Mouse (Mus musculus) kidney, adult 2 months (tissue): ENCODE measurements at regions not wholly inside any gene's neighbourhood (a gene's known extent, or its start where the extent isn't known, plus 50 kb on each side); places are given as distances from the start of the nearest gene placed in this dataset.

Experiments
- DNase-seq: peaks from one replicate; pipeline ENCODE4 v3.0.0; 2021
- H3K27ac ChIP-seq: fragments of 200-500 bp; 2 replicates; pipeline ENCODE4 v1.5.1; 2012; ENCODE audit warnings: low read depth, low read length, control low read depth, inconsistent platforms; ENCODE audit not compliant: insufficient read depth
- H3K27me3 ChIP-seq: fragments of 200-500 bp; replicated peaks from 2 replicates; pipeline ENCODE4 v1.6.1; 2012; ENCODE audit warnings: mild to moderate bottlenecking, moderate library complexity, low read length, inconsistent platforms; ENCODE audit not compliant: control insufficient read depth, insufficient read depth
- H3K36me3 ChIP-seq: fragments of 200-500 bp; 2 replicates; pipeline ENCODE4 v1.6.1; 2012; ENCODE audit warnings: mild to moderate bottlenecking, moderate library complexity, low read length, inconsistent platforms; ENCODE audit not compliant: control insufficient read depth, insufficient read depth
- H3K4me1 ChIP-seq: fragments of 200-500 bp; 2 replicates; pipeline ENCODE4 v1.6.1; 2011; ENCODE audit warnings: low read length; ENCODE audit not compliant: control insufficient read depth, insufficient read depth
- H3K4me3 ChIP-seq: fragments of 200-500 bp; 2 replicates; pipeline ENCODE4 v1.5.1; 2011; ENCODE audit warnings: mild to moderate bottlenecking, low read depth, low read length, control low read depth; ENCODE audit not compliant: insufficient read depth
- CTCF ChIP-seq: fragments of 200-500 bp; conservative IDR thresholded peaks from 2 replicates; pipeline ENCODE4 v1.5.1; 2011; ENCODE audit warnings: low read depth, mild to moderate bottlenecking, control low read depth, low read length, moderate library complexity, mixed read lengths; ENCODE audit not compliant: insufficient read depth, insufficient read length
- POLR2A ChIP-seq: fragments of 200-500 bp; IDR thresholded peaks from one replicate; pipeline ENCODE4 v1.6.1; 2011; ENCODE audit warnings: low read depth, low read length, control low read depth
- WGBS: fragments of 180-500 bp; shearing (Covaris S2); methylation state at CpG from one replicate; pipeline ENCODE4 v1.1.7; 2018; 5-methylcytosine and 5-hydroxymethylcytosine counted together

GRCm38 (mm10) chr8:100942680-100943427 lies 1526.6 kb upstream of the Cdh8 start:
- DNase-seq = no peak
- no peaks in the 10 kb centered on the region for H3K36me3 ChIP-seq
- H3K4me3 ChIP-seq = no peak overlapping the region
- H3K4me1 ChIP-seq = no peaks in the 10 kb centered on the region
- TF ChIP-seq POLR2A = no peak
- no peak for TF ChIP-seq CTCF
- no peaks in the 10 kb centered on the region for H3K27me3 ChIP-seq
- no peak overlapping the region for H3K27ac ChIP-seq
- 65% methylated on average over 6 of the region's 6 CpGs for WGBS

GRCm38 (mm10) chr8:100939533-100939932 lies 1523.3 kb upstream of the Cdh8 start:
- TF ChIP-seq CTCF (no peak), POLR2A (no peak)
- H3K36me3 ChIP-seq = no peaks in the 10 kb centered on the region
- 45% methylated on average over 4 of the region's 4 CpGs for WGBS
- no peak overlapping the region for H3K4me3 ChIP-seq
- no peak for DNase-seq
- H3K27ac ChIP-seq = no peak overlapping the region
- H3K4me1 ChIP-seq = no peaks in the 10 kb centered on the region
- H3K27me3 ChIP-seq = no peaks in the 10 kb centered on the region

DNA sequence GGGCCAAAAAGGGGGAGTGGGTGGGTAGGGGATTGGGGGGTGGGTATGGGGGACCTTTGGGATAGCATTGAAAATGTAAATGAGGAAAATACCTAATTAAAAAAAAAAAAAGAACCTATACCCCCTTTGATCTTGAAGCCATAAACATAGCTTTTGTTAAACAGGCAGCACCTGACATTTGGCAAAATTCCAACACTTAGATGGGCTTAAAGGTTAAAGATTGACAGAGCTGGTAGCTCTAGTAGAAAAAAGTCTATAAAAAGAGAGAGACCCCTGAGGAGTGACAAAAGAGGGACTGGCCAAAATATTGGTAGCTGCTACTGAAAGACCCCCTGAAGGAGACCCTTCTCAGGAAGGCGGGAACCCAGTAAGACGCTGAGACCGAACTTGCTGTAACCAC lies 1474.0 kb upstream of the Cdh8 start:
- Histone ChIP-seq H3K27ac (no peak overlapping the region), H3K4me1 (no peaks in the 10 kb centered on the region), H3K36me3 (no peaks in the 10 kb centered on the region), H3K27me3 (no peaks in the 10 kb centered on the region), H3K4me3 (no peak overlapping the region)
- WGBS = 43% methylated on average over 3 of the region's 3 CpGs
- no peak for DNase-seq
- TF ChIP-seq POLR2A = no peak
- no peak for TF ChIP-seq CTCF

DNA sequence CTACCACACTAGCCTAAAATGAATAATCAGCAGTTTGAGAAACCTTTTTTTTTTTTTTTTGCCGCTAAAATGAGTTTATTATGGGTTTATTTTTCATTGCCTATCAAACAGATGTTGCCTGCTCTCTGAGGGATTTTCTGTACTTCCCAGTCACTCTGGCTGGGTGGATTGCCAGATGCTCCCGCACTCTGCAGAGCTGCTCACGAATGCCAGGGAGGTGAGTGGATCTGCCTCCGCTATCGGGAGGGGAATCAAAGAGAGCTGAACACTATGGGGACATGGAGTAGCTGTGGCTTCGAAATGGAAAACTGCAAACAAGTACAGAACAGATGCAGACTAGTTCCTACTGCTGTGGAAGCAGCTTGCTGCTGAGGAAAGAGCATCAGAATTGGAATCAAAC lies 1449.4 kb upstream of the Cdh8 start:
- no peak for DNase-seq
- H3K27ac ChIP-seq = no peak overlapping the region
- TF ChIP-seq POLR2A (no peak), CTCF (no peak)
- no peak overlapping the region for H3K4me3 ChIP-seq
- no peaks in the 10 kb centered on the region for H3K36me3 ChIP-seq
- 74% methylated on average over 6 of the region's 6 CpGs for WGBS
- H3K4me1 ChIP-seq = no peaks in the 10 kb centered on the region
- H3K27me3 ChIP-seq = no peaks in the 10 kb centered on the region

DNA sequence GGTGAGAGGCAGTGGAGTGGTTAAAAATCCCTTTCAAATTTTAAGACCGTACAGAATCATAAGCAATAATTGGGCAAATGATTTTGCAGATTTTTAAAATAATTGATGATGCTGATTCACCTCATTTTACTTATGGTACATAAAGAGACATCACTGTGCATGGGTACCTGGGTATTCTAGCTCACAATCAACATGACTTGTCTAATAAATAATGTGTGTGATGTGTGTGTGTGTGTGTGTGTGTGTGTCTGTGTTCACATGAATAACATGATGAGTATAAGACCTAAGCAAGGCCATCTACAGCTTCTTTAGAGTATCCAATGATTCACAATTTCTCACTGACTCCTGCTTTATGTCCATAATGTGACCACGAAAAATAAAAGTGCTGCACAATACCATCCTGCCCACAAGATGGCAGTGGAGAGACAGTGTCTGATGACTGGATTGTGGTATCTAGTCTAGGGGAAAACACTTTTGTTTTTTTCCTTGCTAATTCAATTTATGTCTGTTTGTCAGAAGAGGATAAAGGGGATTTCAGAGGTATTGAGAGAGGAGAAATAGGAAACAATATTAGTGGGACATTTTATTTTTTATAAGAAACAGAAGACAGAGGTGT lies 1434.7 kb upstream of the Cdh8 start:
- Histone ChIP-seq H3K4me1 (no peaks in the 10 kb centered on the region), H3K4me3 (no peak overlapping the region), H3K36me3 (no peaks in the 10 kb centered on the region), H3K27ac (no peak overlapping the region), H3K27me3 (no peaks in the 10 kb centered on the region)
- TF ChIP-seq CTCF = peak; percentile 26; the same call in 1 of the 2 replicates
- TF ChIP-seq POLR2A = no peak
- 45% methylated on average over 2 of the region's 2 CpGs for WGBS
- peak; percentile 4 for DNase-seq
